ENCODE assay signal across 8 mouse cellular contexts in the genomic region with DNA sequence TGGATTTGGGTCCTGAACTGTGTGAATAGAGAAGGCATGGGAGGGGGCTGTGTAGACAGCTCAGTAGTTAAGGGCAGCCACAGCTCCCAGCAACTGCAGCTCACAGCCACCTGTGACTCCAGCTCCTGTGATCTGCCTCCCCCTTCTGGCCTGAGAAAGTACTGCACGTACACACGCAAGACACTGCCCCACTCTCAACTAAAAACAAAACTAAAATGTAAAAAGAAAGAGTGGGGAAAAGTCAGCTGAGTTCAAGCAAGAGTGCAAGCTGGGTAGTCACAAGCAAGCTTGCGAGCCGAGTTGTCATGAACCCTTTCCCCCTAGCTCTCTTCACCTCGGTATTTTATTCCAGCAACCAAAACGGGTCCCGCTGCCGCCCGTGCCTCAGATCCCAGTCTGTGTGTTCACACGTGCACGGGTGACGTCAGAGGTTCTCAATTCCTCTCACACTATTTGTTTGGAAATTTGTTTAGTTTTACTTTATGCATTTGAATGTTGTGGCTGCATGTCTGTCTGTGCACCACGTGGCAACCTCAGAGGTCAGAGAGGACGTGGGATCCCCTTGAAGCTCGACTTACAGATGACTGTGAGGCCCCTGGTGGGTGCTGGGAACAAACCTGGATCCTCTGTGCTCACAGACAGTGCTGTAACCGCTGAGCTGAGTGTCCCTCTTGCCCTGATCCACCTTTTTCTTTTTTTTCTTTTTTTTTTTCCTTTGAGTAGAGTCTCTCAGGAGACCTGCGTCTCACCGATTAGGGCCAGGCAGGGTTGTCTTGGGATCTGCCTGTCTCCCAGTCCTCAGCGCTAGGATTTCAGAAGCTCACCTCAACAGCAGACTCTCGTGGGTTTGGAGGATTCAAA. TPM values are rescaled to one million over a fixed set of nuclear protein-coding genes. Genes with fewer than 3 reads are reported as not detected.
DNase-seq lines count a peak whose midpoint lies in the region; ATAC-seq and TF ChIP-seq lines count a peak whose summit lies in the region.

No protein-coding gene starts in this region.

- peaks cover 87% of the 10 kb centered on the region for H3K27me3 ChIP-seq in forebrain, embryonic 12.5 days
- peaks cover 66% of the 10 kb centered on the region for H3K27me3 ChIP-seq in liver, postnatal 0 days (ENCODE audit: insufficient read depth, low read length)
- peaks cover 90% of the 10 kb centered on the region for H3K27me3 ChIP-seq in neural tube, embryonic 13.5 days

- peak overlapping the region; percentile 57 for H3K4me2 ChIP-seq in forebrain, embryonic 12.5 days
- peak overlapping the region; percentile 84 for H3K4me2 ChIP-seq in liver, postnatal 0 days (ENCODE audit: low read depth, low read length)
- peak overlapping the region; percentile 52 for H3K4me2 ChIP-seq in neural tube, embryonic 13.5 days

- DNase-seq in CD8-positive naive resting alpha-beta T cell, adult 2 months (ENCODE audit: low read depth in 2 of 2, low spot score in 2 of 2), result peak; percentile 79 to 91
- DNase-seq in c-Kit-positive CD71-negative TER-119-negative erythroid progenitor cells, embryonic 14.5 days (ENCODE audit: low read depth), result peak; percentile 68
- DNase-seq in heart, postnatal 14 days, result peak; percentile 83 to 91
- DNase-seq in large intestine, adult 2 months (ENCODE audit: low read depth, low spot score), result peak; percentile 42
- DNase-seq in liver, postnatal 0 days, result peak; percentile 89
- peak; percentile 23 for DNase-seq in telencephalon, adult 2 months (ENCODE audit: low read depth, low spot score)

- H3K9ac ChIP-seq in forebrain, embryonic 12.5 days, result 0 out of 2 replicates have a peak overlapping the region, but pooled peaks have one; percentile 17
- peak overlapping the region; percentile 50 for H3K9ac ChIP-seq in liver, postnatal 0 days (replicated peaks)
- H3K9ac ChIP-seq in neural tube, embryonic 13.5 days, result peak overlapping the region; percentile 34; the same call in 1 of the 2 replicates

- peak overlapping the region; percentile 32 for H3K4me3 ChIP-seq in forebrain, embryonic 12.5 days (replicated peaks)
- peak overlapping the region; percentile 45 for H3K4me3 ChIP-seq in liver, postnatal 0 days (ENCODE audit: low read depth, low read length)
- peak overlapping the region; percentile 21 for H3K4me3 ChIP-seq in neural tube, embryonic 13.5 days

- H3K4me1 ChIP-seq in forebrain, embryonic 12.5 days, result peaks cover 27% of the 10 kb centered on the region
- peaks cover 5% of the 10 kb centered on the region; the same call in 1 of the 2 replicates for H3K4me1 ChIP-seq in liver, postnatal 0 days (ENCODE audit: insufficient read depth)
- H3K4me1 ChIP-seq in neural tube, embryonic 13.5 days (replicated peaks), result peaks cover 10% of the 10 kb centered on the region

- WGBS in forebrain, embryonic 12.5 days, result 10% methylated on average over 20 of the region's 20 CpGs
- 5% methylated on average over 20 of the region's 20 CpGs for WGBS in large intestine, adult 2 months
- WGBS in liver, postnatal 0 days (ENCODE audit: insufficient replicate concordance), result 10% methylated on average over 20 of the region's 20 CpGs
- 11% methylated on average over 20 of the region's 20 CpGs for WGBS in neural tube, embryonic 13.5 days

- H3K9me3 ChIP-seq in forebrain, embryonic 12.5 days, result no peaks in the 10 kb centered on the region
- no peaks in the 10 kb centered on the region for H3K9me3 ChIP-seq in liver, postnatal 0 days (ENCODE audit: low read length)
- no peaks in the 10 kb centered on the region for H3K9me3 ChIP-seq in neural tube, embryonic 13.5 days

- peak; percentile 96 for TF ChIP-seq CTCF in liver, postnatal 0 days (IDR thresholded peaks at IDR 0.05; ENCODE audit: low read depth)

- intact Hi-C loops in heart, postnatal 14 days (cut with DNase I), result loop anchor here (1.0 to 2.0 kb wide), 3 partner anchors 47 to 133 kb away; no protein-coding TSS in a partner anchor

- H3K27ac ChIP-seq in forebrain, embryonic 12.5 days, result no peak overlapping the region
- no peak overlapping the region for H3K27ac ChIP-seq in liver, postnatal 0 days (ENCODE audit: low read depth)
- no peak overlapping the region for H3K27ac ChIP-seq in neural tube, embryonic 13.5 days (replicated peaks)

- peak; percentile 57; the same call in 1 of the 2 replicates for ATAC-seq in forebrain, embryonic 12.5 days (ENCODE audit: low FRiP score)
- peak; percentile 74 for ATAC-seq in liver, postnatal 0 days
- ATAC-seq in neural tube, embryonic 13.5 days (ENCODE audit: low read depth), result no peak; the same call in 1 of the 2 replicates

- TF ChIP-seq EP300 in liver, postnatal 0 days (IDR thresholded peaks at IDR 0.05; ENCODE audit: low read depth), result no peak

- no peaks in the 10 kb centered on the region for H3K36me3 ChIP-seq in forebrain, embryonic 12.5 days (replicated peaks)
- H3K36me3 ChIP-seq in liver, postnatal 0 days (replicated peaks; ENCODE audit: insufficient read depth, low read length), result no peaks in the 10 kb centered on the region
- H3K36me3 ChIP-seq in neural tube, embryonic 13.5 days, result no peaks in the 10 kb centered on the region

RNA-seq across cellular contexts. Expression of gene Onecut3, which starts 15.0 kb away (rescaled TPM):
- polyA plus RNA-seq in forebrain, embryonic 12.5 days (2016; fragmentation: Nextera tagmentation; extraction: Ambion mirVana), result 0.68 and 0.83 TPM in 2 replicates
- total RNA-seq in heart, postnatal 14 days (2021), result not detected
- polyA plus RNA-seq in large intestine, adult 2 months (2012; rRNA removed), result 0.09 and 0.19 TPM in 2 replicates
- not detected in 2 replicates for polyA plus RNA-seq in liver, postnatal 0 days (2015; fragmentation: Nextera tagmentation; extraction: Ambion mirVana)
- 0.92 and 1.2 TPM in 2 replicates for polyA plus RNA-seq in neural tube, embryonic 13.5 days (2015; fragmentation: Nextera tagmentation; extraction: Ambion mirVana)

RNA-seq across cellular contexts. Expression of gene Atp8b3, which starts 29.3 kb away (rescaled TPM):
- 0.46 and 0.64 TPM in 2 replicates for polyA plus RNA-seq in forebrain, embryonic 12.5 days (2016; fragmentation: Nextera tagmentation; extraction: Ambion mirVana)
- not detected for total RNA-seq in heart, postnatal 14 days (2021)
- 0.03 TPM in 1 of 2 replicates, not detected in the other for polyA plus RNA-seq in large intestine, adult 2 months (2012; rRNA removed)
- polyA plus RNA-seq in liver, postnatal 0 days (2015; fragmentation: Nextera tagmentation; extraction: Ambion mirVana), result not detected in 2 replicates
- polyA plus RNA-seq in neural tube, embryonic 13.5 days (2015; fragmentation: Nextera tagmentation; extraction: Ambion mirVana), result 1.2 and 1.4 TPM in 2 replicates

RNA-seq across cellular contexts. Expression of gene Rexo1, which starts 51.7 kb away (rescaled TPM):
- polyA plus RNA-seq in forebrain, embryonic 12.5 days (2016; fragmentation: Nextera tagmentation; extraction: Ambion mirVana), result 31.0 and 36.0 TPM in 2 replicates
- total RNA-seq in heart, postnatal 14 days (2021), result 10 to 100 TPM; 14.2 to 18.1 TPM
- 35.4 and 42.4 TPM in 2 replicates for polyA plus RNA-seq in large intestine, adult 2 months (2012; rRNA removed)
- polyA plus RNA-seq in liver, postnatal 0 days (2015; fragmentation: Nextera tagmentation; extraction: Ambion mirVana), result 7.4 and 8.1 TPM in 2 replicates
- polyA plus RNA-seq in neural tube, embryonic 13.5 days (2015; fragmentation: Nextera tagmentation; extraction: Ambion mirVana), result 26.8 and 28.0 TPM in 2 replicates

Comparison
In these comparisons a context has a peak if more than half of its experiments do, and no peak if none do; other contexts are left out.
1. DNase-seq: peak in every context shown above with its lines; median percentile 89 in liver, postnatal 0 days; 87 in heart, postnatal 14 days; 85 in CD8-positive naive resting alpha-beta T cell, adult 2 months; 68 in c-Kit-positive CD71-negative TER-119-negative erythroid progenitor cells, embryonic 14.5 days; 42 in large intestine, adult 2 months; 23 in telencephalon, adult 2 months.